Mouse (Mus musculus): ENCODE measurements at regions not wholly inside any gene's neighbourhood (a gene's known extent, or its start where the extent isn't known, plus 50 kb on each side); places are given as distances from the start of the nearest gene placed in this dataset.

- DNase-seq (ENCODE audit: low spot score), result no peak
Observed at GRCm38 (mm10) chr1:81746013-81746412, 486.9 kb upstream of the Gm9747 start.

GRCm38 (mm10) chr1:81747025-81747424 lies 485.9 kb upstream of the Gm9747 start:
- DNase-seq (ENCODE audit: low spot score), result no peak

GRCm38 (mm10) chr1:81754067-81754466 lies 478.8 kb upstream of the Gm9747 start:
- no peak for DNase-seq (ENCODE audit: low spot score)

GRCm38 (mm10) chr1:81755281-81755680 lies 477.6 kb upstream of the Gm9747 start:
- DNase-seq (ENCODE audit: low spot score), result no peak

GRCm38 (mm10) chr1:81755694-81756093 lies 477.2 kb upstream of the Gm9747 start:
- DNase-seq (ENCODE audit: low spot score), result no peak

GRCm38 (mm10) chr1:81759919-81760318 lies 473.0 kb upstream of the Gm9747 start:
- DNase-seq (ENCODE audit: low spot score), result no peak

- DNase-seq (ENCODE audit: low spot score), result no peak
Observed at GRCm38 (mm10) chr1:81771704-81772103, 461.2 kb upstream of the Gm9747 start.

- DNase-seq (ENCODE audit: low spot score), result no peak
Observed at GRCm38 (mm10) chr1:81780583-81780982, 452.3 kb upstream of the Gm9747 start.

- no peak for DNase-seq (ENCODE audit: low spot score)
Observed at GRCm38 (mm10) chr1:81784305-81784704, 448.6 kb upstream of the Gm9747 start.

- no peak for DNase-seq (ENCODE audit: low spot score)
Observed at GRCm38 (mm10) chr1:81794771-81795170, 438.1 kb upstream of the Gm9747 start.

GRCm38 (mm10) chr1:81795399-81795798 lies 437.5 kb upstream of the Gm9747 start:
- DNase-seq (ENCODE audit: low spot score), result no peak

- no peak for DNase-seq (ENCODE audit: low spot score)
Observed at GRCm38 (mm10) chr1:81811591-81811990, 421.3 kb upstream of the Gm9747 start.

GRCm38 (mm10) chr1:81818884-81819283 lies 414.0 kb upstream of the Gm9747 start:
- DNase-seq (ENCODE audit: low spot score), result no peak

GRCm38 (mm10) chr1:81841966-81842365 lies 390.9 kb upstream of the Gm9747 start:
- no peak for DNase-seq (ENCODE audit: low spot score)

- DNase-seq (ENCODE audit: low spot score), result no peak
Observed at GRCm38 (mm10) chr1:81850462-81851144, 382.3 kb upstream of the Gm9747 start.

- DNase-seq (ENCODE audit: low spot score), result no peak
Observed at GRCm38 (mm10) chr1:81859464-81859863, 373.4 kb upstream of the Gm9747 start.

- DNase-seq (ENCODE audit: low spot score), result no peak
Observed at GRCm38 (mm10) chr1:81864571-81864970, 368.3 kb upstream of the Gm9747 start.

- no peak for DNase-seq (ENCODE audit: low spot score)
Observed at GRCm38 (mm10) chr1:81886940-81887531, 345.9 kb upstream of the Gm9747 start.

GRCm38 (mm10) chr1:81897241-81897640 lies 335.7 kb upstream of the Gm9747 start:
- no peak for DNase-seq (ENCODE audit: low spot score)

GRCm38 (mm10) chr1:81900843-81901242 lies 332.1 kb upstream of the Gm9747 start:
- DNase-seq (ENCODE audit: low spot score), result no peak

- peak; percentile 53 for DNase-seq (ENCODE audit: low spot score)
Observed at GRCm38 (mm10) chr1:81904056-81904455, 328.9 kb upstream of the Gm9747 start.

GRCm38 (mm10) chr1:81912607-81913006 lies 320.3 kb upstream of the Gm9747 start:
- no peak for DNase-seq (ENCODE audit: low spot score)

GRCm38 (mm10) chr1:81913561-81913964 lies 319.3 kb upstream of the Gm9747 start:
- DNase-seq (ENCODE audit: low spot score), result no peak

GRCm38 (mm10) chr1:81916840-81917239 lies 316.1 kb upstream of the Gm9747 start:
- no peak for DNase-seq (ENCODE audit: low spot score)
